ENCODE assay signal across 10 mouse cellular contexts in the genomic region with DNA sequence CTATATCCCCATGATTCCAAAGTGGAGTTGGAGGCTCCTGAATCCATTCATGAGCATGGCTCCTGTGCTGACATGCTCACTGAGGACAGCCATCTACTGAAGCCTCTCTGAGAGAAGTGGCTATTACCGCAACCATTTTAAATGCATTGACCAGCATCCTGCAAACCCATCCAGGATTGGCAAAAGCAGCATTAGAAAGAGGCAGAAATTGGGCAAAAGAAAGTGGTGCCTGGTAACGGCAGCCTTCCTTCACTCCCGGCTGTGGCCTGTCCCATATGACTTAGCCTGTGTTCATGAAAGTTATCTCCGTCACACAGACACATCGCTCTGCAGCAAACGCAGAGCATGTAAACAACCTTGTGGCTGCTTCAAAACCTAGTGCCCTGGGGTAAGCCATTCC. TPM values are rescaled to one million over a fixed set of nuclear protein-coding genes. Genes with fewer than 3 reads are reported as not detected.
DNase-seq lines count a peak whose midpoint lies in the region; ATAC-seq and TF ChIP-seq lines count a peak whose summit lies in the region.
"Had no signal": no experiment of that assay in that cellular context is flagged by ENCODE, and none has a peak within 500 bp of the region (broad histone marks: within the 10 kb centered on the region; RNA-seq: fewer than 3 reads in every experiment).

No protein-coding gene starts in this region.

- TF ChIP-seq EP300 in heart, postnatal 0 days (IDR thresholded peaks at IDR 0.05; ENCODE audit: low read depth) = no peak

- H3K9ac ChIP-seq in heart, postnatal 0 days (replicated peaks; ENCODE audit: low read depth, low read length) = no peak overlapping the region
- H3K9ac ChIP-seq in forebrain, embryonic 13.5 days = peak overlapping the region; percentile 70
- H3K9ac ChIP-seq in midbrain, embryonic 12.5 days (replicated peaks) = peak overlapping the region; percentile 70
- H3K9ac ChIP-seq: intestine, embryonic 15.5 days had no signal

- H3K9me3 ChIP-seq in heart, postnatal 0 days (replicated peaks; ENCODE audit: control insufficient read depth, low read length) = no peaks in the 10 kb centered on the region
- no peaks in the 10 kb centered on the region for H3K9me3 ChIP-seq in forebrain, embryonic 13.5 days (replicated peaks)
- 0 out of 2 replicates have a peak, but pooled peaks cover under 1% of the 10 kb centered on the region for H3K9me3 ChIP-seq in midbrain, embryonic 12.5 days
- H3K9me3 ChIP-seq: intestine, embryonic 15.5 days had no signal

- no peak for TF ChIP-seq CTCF in heart, postnatal 0 days (IDR thresholded peaks at IDR 0.05; ENCODE audit: low read depth)

- H3K4me2 ChIP-seq in heart, postnatal 0 days (ENCODE audit: low read depth, low read length) = peak overlapping the region; percentile 67
- peak overlapping the region; percentile 60 for H3K4me2 ChIP-seq in forebrain, embryonic 13.5 days
- peak overlapping the region; percentile 54 for H3K4me2 ChIP-seq in midbrain, embryonic 12.5 days (replicated peaks)
- H3K4me2 ChIP-seq: intestine, embryonic 15.5 days had no signal

- peak overlapping the region; percentile 39 for H3K27ac ChIP-seq in heart, postnatal 0 days (ENCODE audit: low read depth)
- peak overlapping the region; percentile 55 for H3K27ac ChIP-seq in forebrain, embryonic 13.5 days
- peak overlapping the region; percentile 61 for H3K27ac ChIP-seq in midbrain, embryonic 12.5 days (replicated peaks)
- H3K27ac ChIP-seq: intestine, embryonic 15.5 days had no signal

- no peaks in the 10 kb centered on the region for H3K4me1 ChIP-seq in heart, postnatal 0 days (ENCODE audit: control insufficient read depth, insufficient read depth)
- H3K4me1 ChIP-seq in forebrain, embryonic 13.5 days = peaks cover 33% of the 10 kb centered on the region
- peaks cover 24% of the 10 kb centered on the region for H3K4me1 ChIP-seq in midbrain, embryonic 12.5 days
- H3K4me1 ChIP-seq: intestine, embryonic 15.5 days had no signal

- whole genome bisulfite sequencing in heart, postnatal 0 days = 32% methylated on average over 6 of the region's 6 CpGs
- 49% methylated on average over 6 of the region's 6 CpGs for whole genome bisulfite sequencing in forebrain, embryonic 13.5 days
- 53% methylated on average over 6 of the region's 6 CpGs for WGBS in midbrain, embryonic 12.5 days

- peak; percentile 37; the same call in 1 of the 2 replicates for ATAC-seq in heart, postnatal 0 days (ENCODE audit: insufficient read depth, low read depth)
- no peak for ATAC-seq in forebrain, embryonic 13.5 days
- ATAC-seq in midbrain, embryonic 12.5 days (ENCODE audit: low FRiP score, low read depth) = no peak
- ATAC-seq: intestine, embryonic 15.5 days had no signal

- H3K4me3 ChIP-seq in heart, postnatal 0 days (ENCODE audit: low read depth, low read length) = peak overlapping the region; percentile 51
- H3K4me3 ChIP-seq in forebrain, embryonic 13.5 days = peak overlapping the region; percentile 43
- H3K4me3 ChIP-seq in midbrain, embryonic 12.5 days = peak overlapping the region; percentile 54
- H3K4me3 ChIP-seq: intestine, embryonic 15.5 days had no signal

- H3K36me3 ChIP-seq in heart, postnatal 0 days (replicated peaks; ENCODE audit: control insufficient read depth, insufficient read depth, low read length) = no peaks in the 10 kb centered on the region
- peaks cover 9% of the 10 kb centered on the region; the same call in 1 of the 2 replicates for H3K36me3 ChIP-seq in forebrain, embryonic 13.5 days (ENCODE audit: poor library complexity, severe bottlenecking)
- H3K36me3 ChIP-seq in midbrain, embryonic 12.5 days = peaks cover 9% of the 10 kb centered on the region
- H3K36me3 ChIP-seq: intestine, embryonic 15.5 days had no signal

- DNase-seq in heart, postnatal 0 days (ENCODE audit: low spot score) = peak; percentile 23
- no peak for DNase-seq in heart, adult 11 months
- peak; percentile 59 for DNase-seq in cerebellum, adult 11-12 months
- DNase-seq in gastrocnemius, adult 18-20 months (ENCODE audit: low spot score) = no peak
- DNase-seq in ovary, postnatal 10 days (ENCODE audit: low spot score) = no peak
- DNase-seq in gastrocnemius, adult 8-10 months (ENCODE audit: low spot score in 2 of 2) = no peak
- DNase-seq: lung, postnatal 36 days had no signal

- no peaks in the 10 kb centered on the region for H3K27me3 ChIP-seq in heart, postnatal 0 days (ENCODE audit: control insufficient read depth, insufficient read depth, low read length)
- H3K27me3 ChIP-seq in forebrain, embryonic 13.5 days = no peaks in the 10 kb centered on the region
- H3K27me3 ChIP-seq in midbrain, embryonic 12.5 days = no peaks in the 10 kb centered on the region

RNA-seq across cellular contexts. Expression of gene Mapk10, which starts 1.6 kb away (rescaled TPM):
- 3.9 and 11.6 TPM in 2 replicates for total RNA-seq in heart, postnatal 0 days (2014; rRNA removed; ENCODE audit: low replicate concordance)
- polyA plus RNA-seq in heart, postnatal 0 days (2015; fragmentation: Nextera tagmentation; extraction: Ambion mirVana) = 6.5 and 7.0 TPM in 2 replicates
- polyA plus RNA-seq in forebrain, embryonic 13.5 days (2015; fragmentation: Nextera tagmentation; extraction: Ambion mirVana) = 53.0 and 57.8 TPM in 2 replicates
- 70.1 and 72.4 TPM in 2 replicates for polyA plus RNA-seq in midbrain, embryonic 12.5 days (2016; fragmentation: Nextera tagmentation; extraction: Ambion mirVana)
- 1 to 10 TPM in 1 of 2 experiments, under 1 TPM in 1; 0.39 to 1.6 TPM for total RNA-seq in gastrocnemius, adult 18-20 months (2021)
- total RNA-seq in gastrocnemius, adult 8-10 months (2022) = 1 to 10 TPM; 1.3 to 2.6 (median 1.8) TPM

Comparison
In these comparisons a context has a peak if more than half of its experiments do, and no peak if none do; other contexts are left out.
1. DNase-seq: peak in heart, postnatal 0 days (single experiment) and cerebellum, adult 11-12 months (single experiment); none in heart, adult 11 months (single experiment), gastrocnemius, adult 18-20 months (single experiment), ovary, postnatal 10 days (single experiment) and gastrocnemius, adult 8-10 months (0 of 2).
2. Peak in every context shown above with its lines, with median percentiles within 50 percentile points of each other: H3K27ac ChIP-seq, H3K4me2 ChIP-seq and H3K4me3 ChIP-seq.